Mouse (Mus musculus) MEL (cell line): ENCODE measurements around the gene Slc44a5. TPM values are rescaled to one million over a fixed set of nuclear protein-coding genes. Genes with fewer than 3 reads are reported as not detected.

ENCODE experiments used
- DNase-seq: peaks from one replicate; pipeline ENCODE4 v3.0.0; 2011; ENCODE audit warnings: low read depth, low spot score
- H3K27ac ChIP-seq: 2 replicates; pipeline ENCODE4 v1.5.1; 2012; ENCODE audit warnings: low read depth, mild to moderate bottlenecking, control low read depth, low read length, moderate library complexity; ENCODE audit not compliant: control insufficient read depth
- H3K27me3 ChIP-seq, 2 experiments: fragments of 150-350 bp in 1 of 2; sonication (generic) in 1 of 2; 2 replicates each; pipeline ENCODE4 v1.6.1; 2012; ENCODE audit warnings: low read length in 2 of 2, mild to moderate bottlenecking in 2 of 2, improper control_type of control experiment in 1 of 2, moderate library complexity in 1 of 2; ENCODE audit not compliant: insufficient read depth in 2 of 2, control insufficient read depth in 1 of 2
- H3K36me3 ChIP-seq, 2 experiments: 2 replicates each; pipeline ENCODE4 v1.6.1; 2012 to 2014; ENCODE audit warnings: low read length in 2 of 2, improper control_type of control experiment in 1 of 2, inconsistent platforms in 1 of 2, mild to moderate bottlenecking in 1 of 2; ENCODE audit not compliant: insufficient read depth in 2 of 2, control insufficient read depth in 1 of 2
- H3K4me1 ChIP-seq, 2 experiments: fragments of 150-350 bp in 1 of 2; sonication (generic) in 1 of 2; 2 replicates each; pipeline ENCODE4 v1.6.1; 2012; ENCODE audit warnings: low read length in 2 of 2, improper control_type of control experiment in 1 of 2, mild to moderate bottlenecking in 1 of 2; ENCODE audit not compliant: insufficient read depth in 2 of 2, control insufficient read depth in 1 of 2
- H3K4me3 ChIP-seq, 2 experiments: fragments of 150-350 bp in 1 of 2; sonication (generic) in 1 of 2; 2 replicates each; pipeline ENCODE4 v1.5.1; 2012; ENCODE audit warnings: low read depth in 2 of 2, low read length in 2 of 2, mild to moderate bottlenecking in 2 of 2, moderate library complexity in 2 of 2, control low read depth in 1 of 2, improper control_type of control experiment in 1 of 2; ENCODE audit not compliant: control insufficient read depth in 1 of 2, insufficient read depth in 1 of 2
- H3K79me2 ChIP-seq: 2 replicates; pipeline ENCODE4 v1.6.1; 2012; ENCODE audit warnings: mild to moderate bottlenecking, low read length, moderate library complexity; ENCODE audit not compliant: control insufficient read depth, poor library complexity, insufficient read depth
- H3K9ac ChIP-seq: 2 replicates; pipeline ENCODE4 v1.6.1; 2012; ENCODE audit warnings: low read depth, mild to moderate bottlenecking, control low read depth, low read length, moderate library complexity; ENCODE audit not compliant: control insufficient read depth, poor library complexity, severe bottlenecking
- H3K9me3 ChIP-seq: fragments of 150-350 bp; sonication (generic); replicated peaks from 2 replicates; pipeline ENCODE4 v1.6.1; 2012; ENCODE audit warnings: mild to moderate bottlenecking, low read length, improper control_type of control experiment, moderate library complexity; ENCODE audit not compliant: insufficient read depth
- CHD1 ChIP-seq: IDR thresholded peaks from 2 replicates; pipeline ENCODE4 v1.6.1; 2012; ENCODE audit warnings: low read depth, mild to moderate bottlenecking, inconsistent platforms, low read length, improper control_type of control experiment
- CHD2 ChIP-seq: IDR thresholded peaks from 2 replicates; pipeline ENCODE4 v1.6.1; 2011; ENCODE audit warnings: low read length, improper control_type of control experiment
- EP300 ChIP-seq, 2 experiments: IDR thresholded peaks; 2 replicates each; pipeline ENCODE4 v1.6.1; 2011; ENCODE audit warnings: improper control_type of control experiment in 2 of 2, low read length in 2 of 2, low read depth in 1 of 2, mild to moderate bottlenecking in 1 of 2
- ETS1 ChIP-seq: IDR thresholded peaks from 2 replicates; pipeline ENCODE4 v1.6.1; 2012; ENCODE audit warnings: low read depth, mild to moderate bottlenecking, inconsistent platforms, low read length, improper control_type of control experiment, moderate library complexity
- GATA1 ChIP-seq: IDR thresholded peaks from 2 replicates; pipeline ENCODE4 v1.6.1; 2011; ENCODE audit warnings: low read depth, low read length, improper control_type of control experiment
- HCFC1 ChIP-seq: IDR thresholded peaks from 2 replicates; pipeline ENCODE4 v1.6.1; 2012; ENCODE audit warnings: low read depth, mild to moderate bottlenecking, inconsistent platforms, low read length, improper control_type of control experiment, moderate library complexity
- JUND ChIP-seq: IDR thresholded peaks from 2 replicates; pipeline ENCODE4 v1.6.1; 2011; ENCODE audit warnings: low read depth, mild to moderate bottlenecking, improper control_type of control experiment, low read length
- KAT2A ChIP-seq: conservative IDR thresholded peaks from 2 replicates; pipeline ENCODE4 v1.6.1; 2012; ENCODE audit warnings: low read depth, low read length, improper control_type of control experiment, inconsistent platforms
- MAFK ChIP-seq: IDR thresholded peaks from 2 replicates; pipeline ENCODE4 v1.6.1; 2011; ENCODE audit warnings: low read depth, mild to moderate bottlenecking, low read length, improper control_type of control experiment, borderline replicate concordance
- MAZ ChIP-seq: IDR thresholded peaks from 2 replicates; pipeline ENCODE4 v1.6.1; 2012; ENCODE audit warnings: low read depth, mild to moderate bottlenecking, inconsistent platforms, low read length, improper control_type of control experiment
- MEF2A ChIP-seq: IDR thresholded peaks from 2 replicates; pipeline ENCODE4 v1.6.1; 2014; ENCODE audit warnings: low read depth, mild to moderate bottlenecking, inconsistent platforms, low read length, improper control_type of control experiment; ENCODE audit not compliant: poor library complexity, insufficient replicate concordance, severe bottlenecking; ENCODE audit errors: extremely low read depth
- NELFE ChIP-seq: IDR thresholded peaks from 2 replicates; pipeline ENCODE4 v1.6.1; 2011; ENCODE audit warnings: low read depth, low read length, improper control_type of control experiment
- POLR2A ChIP-seq, 2 experiments: IDR thresholded peaks; 2 replicates each; pipeline ENCODE4 v1.6.1; 2011 to 2012; ENCODE audit warnings: low read length in 2 of 2, mild to moderate bottlenecking in 2 of 2, control low read depth in 1 of 2, improper control_type of control experiment in 1 of 2, low read depth in 1 of 2, moderate library complexity in 1 of 2; ENCODE audit not compliant: control insufficient read depth in 1 of 2, insufficient read depth in 1 of 2, poor library complexity in 1 of 2
- POLR2AphosphoS5 ChIP-seq: IDR thresholded peaks from 2 replicates; pipeline ENCODE4 v1.6.1; 2012; ENCODE audit warnings: low read depth, borderline replicate concordance, mild to moderate bottlenecking, inconsistent platforms, low read length, moderate library complexity, mixed read lengths
- TAL1 ChIP-seq: IDR thresholded peaks from 2 replicates; pipeline ENCODE4 v1.6.1; 2012; ENCODE audit warnings: mild to moderate bottlenecking, inconsistent platforms, low read length, moderate library complexity, mixed read lengths
- TBP ChIP-seq: IDR thresholded peaks from 2 replicates; pipeline ENCODE4 v1.8.0; 2011; ENCODE audit warnings: low read depth, low read length, improper control_type of control experiment
- TCF12 ChIP-seq: IDR thresholded peaks from 2 replicates; pipeline ENCODE4 v1.6.1; 2014; ENCODE audit warnings: low read depth, mild to moderate bottlenecking, inconsistent platforms, low read length, improper control_type of control experiment, moderate library complexity
- UBTF ChIP-seq: IDR thresholded peaks from 2 replicates; pipeline ENCODE4 v1.6.1; 2012; ENCODE audit warnings: low read depth, mild to moderate bottlenecking, inconsistent platforms, low read length, improper control_type of control experiment, moderate library complexity, borderline replicate concordance; ENCODE audit not compliant: insufficient read depth
- USF2 ChIP-seq, 2 experiments: IDR thresholded peaks; 2 replicates each; pipeline ENCODE4 v1.6.1; 2011 to 2012; ENCODE audit warnings: improper control_type of control experiment in 2 of 2, low read length in 2 of 2, borderline replicate concordance in 1 of 2, inconsistent platforms in 1 of 2, low read depth in 1 of 2, mild to moderate bottlenecking in 1 of 2; ENCODE audit not compliant: insufficient read depth in 1 of 2
- ZKSCAN1 ChIP-seq: IDR thresholded peaks from 2 replicates; pipeline ENCODE4 v1.6.1; 2012; ENCODE audit warnings: low read depth, mild to moderate bottlenecking, inconsistent platforms, low read length, improper control_type of control experiment, moderate library complexity
- ZMIZ1 ChIP-seq: IDR thresholded peaks from 2 replicates; pipeline ENCODE4 v1.6.1; 2012; ENCODE audit warnings: low read depth, mild to moderate bottlenecking, inconsistent platforms, low read length, improper control_type of control experiment, moderate library complexity
- ZNF384 ChIP-seq: IDR thresholded peaks from 2 replicates; pipeline ENCODE4 v1.6.1; 2012; ENCODE audit warnings: low read depth, mild to moderate bottlenecking, inconsistent platforms, low read length, improper control_type of control experiment
- polyA plus RNA-seq, 2 experiments: library from polyadenylated mRNA; stranded (reverse) in 1 of 2; unstranded in 1 of 2; fragments of >175 nt in 1 of 2; fragments of >200 nt in 1 of 2; gene quantifications; 2 replicates each; pipeline versions ENCODE4 v1.2.1 to v1.2.4; 2012; ENCODE audit warnings: low replicate concordance in 2 of 2, low read depth in 1 of 2; ENCODE audit not compliant: insufficient read length in 2 of 2, insufficient read depth in 1 of 2, missing spikeins in 1 of 2
- total RNA-seq: library from RNA; depleted of rRNA; stranded (reverse); fragments of 300-350 nt; gene quantifications from 2 replicates; pipeline ENCODE4 v1.2.3, GENCODE M21; 2012

Slc44a5 gene
- total and polyA plus RNA-seq, 3 experiments = not detected

DNA sequence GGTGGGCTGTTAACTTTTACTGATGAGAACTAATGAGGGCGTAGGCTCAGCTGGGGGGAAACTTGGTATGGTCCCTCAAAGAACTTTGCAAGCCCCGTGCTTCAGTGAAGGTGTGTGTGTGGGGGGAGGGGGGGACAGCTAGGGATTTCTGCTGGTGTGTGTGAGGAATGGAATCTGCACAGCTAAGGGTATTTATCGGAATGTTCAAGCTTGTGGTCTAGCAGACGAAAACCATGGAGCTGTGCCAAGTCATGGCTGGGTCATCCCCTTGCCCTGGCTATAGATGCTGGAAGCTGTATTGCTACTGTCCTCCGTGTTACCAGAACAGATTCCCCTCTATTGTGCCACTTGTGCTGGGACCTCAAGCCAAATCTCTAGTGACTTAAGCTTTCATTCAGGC, 138.0 kb downstream of the Slc44a5 start:
- no peak for TF ChIP-seq POLR2AphosphoS5
- TF ChIP-seq KAT2A = no peak
- TF ChIP-seq ZNF384 = no peak
- no peak for TF ChIP-seq TBP
- TF ChIP-seq ZMIZ1 = no peak
- TF ChIP-seq UBTF = no peak
- no peak for TF ChIP-seq MAZ
- no peak for TF ChIP-seq EP300 (IDR thresholded peaks at IDR 0.05; ENCODE audit: low read depth in 1 of 2, low read length in 2 of 2)
- no peak for TF ChIP-seq MEF2A
- TF ChIP-seq USF2 (IDR thresholded peaks at IDR 0.05; ENCODE audit: borderline replicate concordance in 1 of 2, insufficient read depth in 1 of 2, low read depth in 1 of 2, low read length in 2 of 2) = no peak
- TF ChIP-seq CHD2 = no peak
- no peak for TF ChIP-seq TCF12
- TF ChIP-seq ETS1 = no peak
- TF ChIP-seq CHD1 = no peak
- TF ChIP-seq ZKSCAN1 = no peak
- TF ChIP-seq GATA1 = no peak
- no peak for TF ChIP-seq HCFC1
- no peak for TF ChIP-seq POLR2A (IDR thresholded peaks at IDR 0.05; ENCODE audit: control insufficient read depth in 1 of 2, insufficient read depth in 1 of 2, low read depth in 1 of 2, low read length in 2 of 2, poor library complexity in 1 of 2)
- no peak for TF ChIP-seq JUND
- no peak for TF ChIP-seq NELFE
- H3K36me3 ChIP-seq = no peaks in the 10 kb centered on the region
- H3K79me2 ChIP-seq = no peaks in the 10 kb centered on the region
- H3K27ac ChIP-seq = no peak overlapping the region
- H3K9ac ChIP-seq = no peak overlapping the region
- peaks cover 0 to 3% of the 10 kb centered on the region in 2 experiments; a peak in 3 of 4 replicates for H3K27me3 ChIP-seq
- H3K4me1 ChIP-seq = no peaks in the 10 kb centered on the region
- DNase-seq = no peak
- H3K9me3 ChIP-seq = no peaks in the 10 kb centered on the region
- H3K4me3 ChIP-seq = no peak overlapping the region

GRCm38 (mm10) chr3:154114991-154115390, 141.8 kb downstream of the Slc44a5 start:
- no peak overlapping the region for H3K4me3 ChIP-seq
- no peak for DNase-seq
- H3K4me1 ChIP-seq = no peaks in the 10 kb centered on the region
- no peak for TF ChIP-seq MEF2A
- no peak for TF ChIP-seq MAFK
- no peak for TF ChIP-seq TAL1
- TF ChIP-seq, all 39 proteins: peak for 0
- Histone ChIP-seq H3K9ac (no peak overlapping the region), H3K9me3 (no peaks in the 10 kb centered on the region), H3K27me3 (peaks cover 0 to 2% of the 10 kb centered on the region in 2 experiments; a peak in 2 of 4 replicates), H3K79me2 (no peaks in the 10 kb centered on the region), H3K36me3 (no peaks in the 10 kb centered on the region), H3K27ac (no peak overlapping the region)
